Mouse (Mus musculus): ENCODE results near the gene Pde8b. TPM values are rescaled to one million over a fixed set of nuclear protein-coding genes. Genes with fewer than 3 reads are reported as not detected.

Gene Pde8b
- polyA plus RNA-seq, 1 experiment from 2014 or later: 3.4 TPM

DNA sequence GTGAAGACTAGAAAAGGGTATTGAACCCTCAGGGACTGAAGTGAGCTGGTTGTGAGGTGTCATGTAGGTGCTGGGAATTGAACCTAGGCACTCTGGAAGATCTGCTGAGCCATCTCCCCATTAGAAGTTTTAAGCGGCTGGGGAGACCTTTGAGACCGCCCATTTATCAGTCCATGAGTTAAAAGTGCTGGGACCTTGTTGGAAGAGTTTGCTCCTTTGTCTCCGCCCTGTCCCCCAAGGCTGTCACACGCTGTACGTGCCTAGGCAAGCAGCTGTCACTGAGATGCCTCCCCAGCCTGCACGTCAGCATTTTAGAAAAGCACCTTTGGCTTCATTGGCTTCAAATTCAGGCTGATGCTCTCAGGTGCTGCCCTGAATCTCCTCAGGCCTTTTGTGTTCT, 229.9 kb downstream of the Pde8b start:
- DNase-seq (no peak), ATAC-seq (ENCODE audit: insufficient read depth) (no peak)
- no peak overlapping the region for H3K4me2 ChIP-seq
- no peaks in the 10 kb centered on the region for H3K4me1 ChIP-seq (ENCODE audit: insufficient read depth)
- no peak overlapping the region for H3K9ac ChIP-seq
- H3K27ac ChIP-seq (ENCODE audit: low read depth): no peak overlapping the region
- 79% methylated on average over 6 of the region's 6 CpGs for WGBS
- no peak for TF ChIP-seq CTCF (IDR thresholded peaks at IDR 0.05; ENCODE audit: low read depth)
- no peak overlapping the region for H3K4me3 ChIP-seq (ENCODE audit: low read depth, low read length)
- no peaks in the 10 kb centered on the region for H3K9me3 ChIP-seq (ENCODE audit: low read depth, low read length)
- peaks cover 2% of the 10 kb centered on the region; the same call in 1 of the 2 replicates for H3K36me3 ChIP-seq (ENCODE audit: insufficient read depth)
- no peaks in the 10 kb centered on the region for H3K27me3 ChIP-seq (ENCODE audit: insufficient read depth, low read length)

DNA sequence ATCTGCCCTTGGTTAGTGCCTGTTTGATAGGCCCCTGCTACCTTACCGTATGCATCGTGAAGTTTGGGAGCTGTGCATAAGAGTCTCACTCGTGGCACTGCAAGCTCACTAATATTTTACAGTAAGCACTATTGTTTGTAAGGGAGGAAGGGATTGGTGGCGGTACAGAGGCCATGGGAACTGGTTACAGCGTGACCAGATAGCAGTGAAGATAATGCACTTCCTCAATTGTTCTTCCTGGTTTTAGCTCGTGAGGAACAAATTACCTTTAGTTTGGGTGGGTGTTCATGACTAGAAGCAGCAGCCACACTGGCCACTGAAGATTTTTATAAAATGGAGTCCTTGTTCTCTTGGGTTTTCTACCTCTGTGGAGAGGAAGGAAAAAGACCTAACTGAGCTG, 230.8 kb downstream of the Pde8b start:
- ATAC-seq (ENCODE audit: insufficient read depth): no peak
- Histone ChIP-seq H3K9ac (no peak overlapping the region), H3K4me1 (ENCODE audit: insufficient read depth) (no peaks in the 10 kb centered on the region), H3K4me3 (ENCODE audit: low read depth, low read length) (no peak overlapping the region), H3K36me3 (ENCODE audit: insufficient read depth) (peaks cover 2% of the 10 kb centered on the region; the same call in 1 of the 2 replicates), H3K4me2 (no peak overlapping the region), H3K9me3 (ENCODE audit: low read depth, low read length) (no peaks in the 10 kb centered on the region), H3K27ac (ENCODE audit: low read depth) (no peak overlapping the region), H3K27me3 (ENCODE audit: insufficient read depth, low read length) (no peaks in the 10 kb centered on the region)
- TF ChIP-seq CTCF (IDR thresholded peaks at IDR 0.05; ENCODE audit: low read depth): no peak
- WGBS: 76% methylated on average over 6 of the region's 6 CpGs
- no peak for DNase-seq

DNA sequence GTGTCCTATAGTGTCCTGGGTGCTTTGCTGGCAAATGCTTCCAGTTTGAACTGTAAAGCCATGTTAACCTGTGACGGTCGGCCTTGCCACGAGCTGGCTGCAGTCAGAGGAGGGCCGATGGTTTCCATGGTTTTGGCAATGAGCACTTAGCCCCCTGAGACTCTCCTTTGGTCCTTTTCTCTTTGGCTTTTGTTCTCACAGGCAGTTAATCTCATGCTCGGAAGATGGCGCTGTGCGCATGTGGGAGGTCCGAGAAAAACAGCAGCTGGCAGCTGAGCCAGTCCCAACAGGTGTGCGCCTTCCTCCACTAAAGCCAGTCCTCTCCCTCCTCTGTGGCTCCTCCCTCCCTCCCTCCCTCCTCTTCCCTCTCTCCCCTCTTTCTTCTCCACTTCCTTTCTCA, 232.2 kb downstream of the Pde8b start:
- H3K9ac ChIP-seq: no peak overlapping the region
- peak; percentile 82 for TF ChIP-seq CTCF (IDR thresholded peaks at IDR 0.05; ENCODE audit: low read depth)
- WGBS: 4% methylated on average over 9 of the region's 9 CpGs
- no peak overlapping the region for H3K4me3 ChIP-seq (ENCODE audit: low read depth, low read length)
- no peak overlapping the region for H3K4me2 ChIP-seq
- H3K4me1 ChIP-seq (ENCODE audit: insufficient read depth): no peaks in the 10 kb centered on the region
- ATAC-seq (ENCODE audit: insufficient read depth): peak; percentile 41; the same call in 1 of the 2 replicates
- H3K27ac ChIP-seq (ENCODE audit: low read depth): no peak overlapping the region
- H3K9me3 ChIP-seq (ENCODE audit: low read depth, low read length): no peaks in the 10 kb centered on the region
- no peaks in the 10 kb centered on the region for H3K27me3 ChIP-seq (ENCODE audit: insufficient read depth, low read length)
- DNase-seq: peak; percentile 82
- H3K36me3 ChIP-seq (ENCODE audit: insufficient read depth): peaks cover 2% of the 10 kb centered on the region; the same call in 1 of the 2 replicates

GRCm38 (mm10) chr13:95017278-95017677, 232.9 kb downstream of the Pde8b start:
- 82% methylated on average over 6 of the region's 6 CpGs for WGBS
- no peak for ATAC-seq (ENCODE audit: insufficient read depth)

GRCm38 (mm10) chr13:95011546-95012257, 238.4 kb downstream of the Pde8b start:
- DNase-seq: no peak
- TF ChIP-seq CTCF (IDR thresholded peaks at IDR 0.05; ENCODE audit: low read depth): no peak
- Histone ChIP-seq H3K4me1 (ENCODE audit: insufficient read depth) (no peaks in the 10 kb centered on the region), H3K9me3 (ENCODE audit: low read depth, low read length) (no peaks in the 10 kb centered on the region), H3K9ac (no peak overlapping the region), H3K27ac (ENCODE audit: low read depth) (no peak overlapping the region), H3K36me3 (ENCODE audit: insufficient read depth) (peaks cover 8% of the 10 kb centered on the region; the same call in 1 of the 2 replicates), H3K4me3 (ENCODE audit: low read depth, low read length) (no peak overlapping the region), H3K4me2 (no peak overlapping the region), H3K27me3 (ENCODE audit: insufficient read depth, low read length) (no peaks in the 10 kb centered on the region)
- WGBS: 88% methylated on average over 7 of the region's 7 CpGs
- ATAC-seq (ENCODE audit: insufficient read depth): no peak

More at GRCm38 (mm10) chr13:95017278-95017677, 232.9 kb downstream of the Pde8b start:
- DNase-seq: no peak
- Histone ChIP-seq H3K9ac (no peak overlapping the region), H3K27me3 (ENCODE audit: insufficient read depth, low read length) (no peaks in the 10 kb centered on the region), H3K9me3 (ENCODE audit: low read depth, low read length) (no peaks in the 10 kb centered on the region), H3K27ac (ENCODE audit: low read depth) (no peak overlapping the region), H3K36me3 (ENCODE audit: insufficient read depth) (peaks cover 2% of the 10 kb centered on the region; the same call in 1 of the 2 replicates), H3K4me3 (ENCODE audit: low read depth, low read length) (no peak overlapping the region), H3K4me2 (no peak overlapping the region), H3K4me1 (ENCODE audit: insufficient read depth) (no peaks in the 10 kb centered on the region)
- TF ChIP-seq CTCF (IDR thresholded peaks at IDR 0.05; ENCODE audit: low read depth): no peak

DNA sequence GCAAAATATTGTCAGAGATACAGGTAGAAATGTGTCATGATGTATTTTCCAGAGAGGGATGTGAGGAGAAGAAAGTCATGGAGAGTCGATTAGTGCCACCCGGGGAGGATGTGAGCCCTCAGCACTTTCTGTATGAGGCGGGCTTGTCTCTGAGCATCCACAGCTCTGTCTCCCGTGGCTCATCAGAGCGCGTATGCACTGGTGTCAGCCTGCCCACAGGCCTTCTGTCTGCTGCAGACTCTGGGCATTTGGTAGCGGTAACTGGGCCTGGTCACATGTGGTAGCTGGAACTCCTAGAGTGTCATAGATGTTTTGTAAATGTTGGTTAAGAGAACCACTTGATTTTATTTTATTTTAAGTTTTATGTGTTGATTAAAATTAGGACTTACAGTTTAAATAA, 240.9 kb downstream of the Pde8b start:
- H3K36me3 ChIP-seq (ENCODE audit: insufficient read depth): peaks cover 8% of the 10 kb centered on the region; the same call in 1 of the 2 replicates
- WGBS: 77% methylated on average over 7 of the region's 7 CpGs
- no peaks in the 10 kb centered on the region for H3K9me3 ChIP-seq (ENCODE audit: low read depth, low read length)
- H3K27ac ChIP-seq (ENCODE audit: low read depth): no peak overlapping the region
- no peak for TF ChIP-seq CTCF (IDR thresholded peaks at IDR 0.05; ENCODE audit: low read depth)
- ATAC-seq (ENCODE audit: insufficient read depth) (no peak), DNase-seq (no peak)
- no peaks in the 10 kb centered on the region for H3K27me3 ChIP-seq (ENCODE audit: insufficient read depth, low read length)
- no peaks in the 10 kb centered on the region for H3K4me1 ChIP-seq (ENCODE audit: insufficient read depth)
- H3K4me3 ChIP-seq (ENCODE audit: low read depth, low read length): no peak overlapping the region
- no peak overlapping the region for H3K9ac ChIP-seq
- H3K4me2 ChIP-seq: no peak overlapping the region

DNA sequence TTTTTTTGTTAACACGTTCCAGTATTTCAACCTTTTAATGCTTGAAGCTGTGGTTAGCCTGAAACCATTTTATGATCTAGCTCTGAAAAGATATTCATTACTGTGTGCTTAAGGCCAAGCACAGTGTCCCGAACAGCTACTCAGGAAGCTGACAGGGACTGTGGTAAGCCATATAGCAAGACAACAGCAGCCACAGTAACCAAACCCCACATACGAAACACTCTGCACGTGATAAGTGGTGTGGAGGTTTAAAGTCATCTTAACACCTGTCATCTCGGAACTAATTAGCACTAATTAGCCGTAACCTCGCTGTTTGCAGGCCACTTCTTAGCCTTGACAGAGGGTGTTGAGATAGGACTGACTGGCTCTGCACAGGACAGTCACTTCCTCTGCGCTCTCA, 242.9 kb downstream of the Pde8b start:
- H3K9ac ChIP-seq: no peak overlapping the region
- H3K4me3 ChIP-seq (ENCODE audit: low read depth, low read length): no peak overlapping the region
- no peak for ATAC-seq (ENCODE audit: insufficient read depth)
- H3K27me3 ChIP-seq (ENCODE audit: insufficient read depth, low read length): no peaks in the 10 kb centered on the region
- 79% methylated on average over 8 of the region's 8 CpGs for WGBS
- H3K9me3 ChIP-seq (ENCODE audit: low read depth, low read length): no peaks in the 10 kb centered on the region
- H3K27ac ChIP-seq (ENCODE audit: low read depth): no peak overlapping the region
- peaks cover 8% of the 10 kb centered on the region; the same call in 1 of the 2 replicates for H3K36me3 ChIP-seq (ENCODE audit: insufficient read depth)
- no peak overlapping the region for H3K4me2 ChIP-seq
- no peak for TF ChIP-seq CTCF (IDR thresholded peaks at IDR 0.05; ENCODE audit: low read depth)
- no peaks in the 10 kb centered on the region for H3K4me1 ChIP-seq (ENCODE audit: insufficient read depth)
- no peak for DNase-seq
